Mouse (Mus musculus): ENCODE measurements around the gene Tsc22d1.

- TF ChIP-seq CTCF (IDR thresholded peaks at IDR 0.05; ENCODE audit: low read depth, low read length) (no peak), POLR2AphosphoS5 (IDR thresholded peaks at IDR 0.05; ENCODE audit: insufficient replicate concordance, low read depth, low read length) (no peak)
Measured at GRCm38 (mm10) chr14:76421162-76421561, 6.4 kb downstream of the Tsc22d1 start.

Measured in G1E (cell line).